Mouse (Mus musculus): ENCODE measurements around the gene Tgfb2. TPM values are rescaled to one million over a fixed set of nuclear protein-coding genes. Genes with fewer than 3 reads are reported as not detected.
A peak's percentile ranks its signal among the peaks of the same experiment; 100 is the strongest.

The Tgfb2 gene
- 34.4 and 36.2 TPM in 2 replicates for polyA plus RNA-seq (2015; fragmentation: Nextera tagmentation; extraction: Ambion mirVana)

DNA sequence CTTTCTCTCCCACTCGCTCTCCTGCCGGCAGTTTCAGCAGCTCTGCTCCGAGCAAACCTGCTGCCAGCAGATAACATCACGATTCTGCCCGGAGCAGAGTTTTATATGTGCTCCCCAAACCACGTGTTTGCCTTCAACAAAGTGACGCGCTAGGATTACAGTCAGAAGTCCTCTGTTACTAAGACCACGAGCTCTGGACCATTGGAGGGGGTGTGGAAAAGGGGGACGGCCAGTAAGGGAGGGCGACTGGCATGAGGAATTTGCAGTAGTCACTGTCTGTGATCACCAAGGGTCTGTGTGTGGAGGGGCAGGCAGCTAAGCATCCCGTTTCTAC, at the start of gene Tgfb2:
TSS of gene Tgfb2 (minus strand) at position 75 of the 334 bp plus-strand sequence.
- peaks cover 40% of the 10 kb centered on the region for H3K4me1 ChIP-seq
- peak; percentile 29; the same call in 1 of the 2 replicates for ATAC-seq (ENCODE audit: low FRiP score)
- no peaks in the 10 kb centered on the region for H3K9me3 ChIP-seq (replicated peaks)
- H3K36me3 ChIP-seq: no peaks in the 10 kb centered on the region
- peak within 1 kb of the TSS; percentile 94 for H3K4me2 ChIP-seq
- H3K9ac ChIP-seq (replicated peaks): peak within 1 kb of the TSS; percentile 69
- no peaks in the 10 kb centered on the region for H3K27me3 ChIP-seq (replicated peaks)
- 3% methylated on average over 12 of the region's 12 CpGs for WGBS
- H3K4me3 ChIP-seq (replicated peaks): peak within 1 kb of the TSS; percentile 76
- peak within 1 kb of the TSS; percentile 81 for H3K27ac ChIP-seq (replicated peaks)

DNA sequence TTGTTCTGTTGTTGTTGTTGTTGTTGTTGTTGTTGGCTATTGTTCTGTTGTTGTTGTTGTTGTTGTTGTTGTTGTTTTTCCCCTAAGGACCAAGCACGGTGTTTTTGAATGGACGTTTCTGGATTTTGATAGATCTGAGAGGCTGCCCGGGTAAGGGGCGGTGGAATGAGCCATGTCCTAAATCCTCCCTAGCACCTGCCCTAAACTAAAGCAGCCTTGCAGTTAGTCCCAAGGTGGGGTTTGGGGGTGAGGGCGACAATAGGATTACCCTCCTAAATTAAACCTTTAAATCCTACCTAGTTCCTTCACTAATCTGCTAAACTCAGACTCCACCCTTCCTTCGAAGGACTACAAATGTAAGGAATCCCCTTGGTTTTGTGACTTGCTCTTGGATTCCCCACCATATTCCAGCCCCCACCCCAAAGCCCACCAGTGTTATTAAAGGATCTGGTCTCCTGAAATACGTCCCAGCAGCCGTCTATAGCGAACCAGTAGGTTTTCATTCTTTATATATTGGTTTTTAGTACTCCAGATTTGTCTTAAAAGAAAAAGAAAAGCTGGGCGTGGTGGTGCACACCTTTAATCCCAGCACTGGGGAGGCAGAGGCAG, 44.0 kb upstream of the Tgfb2 start:
- 30% methylated on average over 10 of the region's 10 CpGs for WGBS
- Histone ChIP-seq H3K27ac (replicated peaks) (peak overlapping the region; percentile 89), H3K9me3 (replicated peaks) (no peaks in the 10 kb centered on the region), H3K27me3 (replicated peaks) (no peaks in the 10 kb centered on the region), H3K9ac (replicated peaks) (peak overlapping the region; percentile 80), H3K4me1 (peaks cover 22% of the 10 kb centered on the region), H3K4me3 (replicated peaks) (peak overlapping the region; percentile 76), H3K36me3 (no peaks in the 10 kb centered on the region), H3K4me2 (peak overlapping the region; percentile 83)
- peak; percentile 68 for ATAC-seq (ENCODE audit: low FRiP score)

DNA sequence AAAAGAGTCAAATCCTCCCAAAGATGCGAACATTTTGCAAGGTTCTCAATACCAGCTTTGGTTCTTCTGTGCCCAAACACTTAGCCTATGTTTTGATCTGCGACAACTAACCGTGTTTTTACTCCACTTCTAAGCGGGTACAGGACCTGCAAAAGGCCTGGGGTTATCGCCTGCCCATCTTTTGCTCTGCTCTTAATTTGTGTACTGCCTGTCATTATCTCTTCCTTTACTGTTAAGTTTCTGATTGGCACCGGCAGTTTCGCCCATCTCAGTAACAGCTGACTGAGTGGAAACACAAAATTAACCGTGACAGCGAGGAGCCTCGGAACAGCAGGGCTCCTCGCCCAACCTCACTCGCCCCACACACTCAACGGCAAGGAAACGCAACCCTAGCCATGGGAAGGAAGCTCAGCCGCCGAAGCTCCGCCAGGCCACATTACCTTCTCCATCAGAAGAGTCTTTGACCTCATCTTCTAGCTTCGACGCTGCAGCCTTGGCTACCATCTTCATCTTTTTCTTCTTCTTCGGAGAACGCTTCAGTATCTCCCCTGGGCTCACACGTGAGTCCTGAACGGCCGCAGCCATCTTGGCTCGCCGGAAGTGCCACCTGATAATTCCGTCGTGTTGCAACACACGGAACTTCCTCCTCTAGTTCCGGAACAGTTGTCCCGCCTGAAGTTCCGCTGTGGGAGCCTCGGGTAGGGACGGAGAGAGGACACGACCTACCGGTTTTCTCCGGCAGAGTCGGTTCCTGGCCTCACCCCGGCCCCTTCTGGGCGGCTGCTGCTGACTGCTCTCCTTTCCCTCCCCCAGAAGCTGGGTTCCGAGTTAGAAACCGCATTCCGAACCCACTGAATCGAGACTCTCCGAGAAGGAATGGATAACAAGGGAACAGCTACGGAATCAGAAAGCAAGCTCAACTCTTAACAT, 43.2 kb upstream of the Tgfb2 start, which contains the start of gene Rrp15:
TSS of gene Rrp15 (minus strand) at position 635 of the 930 bp plus-strand sequence.
- H3K4me2 ChIP-seq: peak within 1 kb of the TSS; percentile 83
- no peaks in the 10 kb centered on the region for H3K9me3 ChIP-seq (replicated peaks)
- WGBS: 0% methylated on average over 46 of the region's 46 CpGs
- H3K27me3 ChIP-seq (replicated peaks): no peaks in the 10 kb centered on the region
- H3K4me3 ChIP-seq (replicated peaks): peak within 1 kb of the TSS; percentile 76
- H3K9ac ChIP-seq (replicated peaks): peak within 1 kb of the TSS; percentile 80
- peak; percentile 90 for ATAC-seq (ENCODE audit: low FRiP score)
- peaks cover 22% of the 10 kb centered on the region for H3K4me1 ChIP-seq
- no peaks in the 10 kb centered on the region for H3K36me3 ChIP-seq
- H3K27ac ChIP-seq (replicated peaks): peak within 1 kb of the TSS; percentile 89

DNA sequence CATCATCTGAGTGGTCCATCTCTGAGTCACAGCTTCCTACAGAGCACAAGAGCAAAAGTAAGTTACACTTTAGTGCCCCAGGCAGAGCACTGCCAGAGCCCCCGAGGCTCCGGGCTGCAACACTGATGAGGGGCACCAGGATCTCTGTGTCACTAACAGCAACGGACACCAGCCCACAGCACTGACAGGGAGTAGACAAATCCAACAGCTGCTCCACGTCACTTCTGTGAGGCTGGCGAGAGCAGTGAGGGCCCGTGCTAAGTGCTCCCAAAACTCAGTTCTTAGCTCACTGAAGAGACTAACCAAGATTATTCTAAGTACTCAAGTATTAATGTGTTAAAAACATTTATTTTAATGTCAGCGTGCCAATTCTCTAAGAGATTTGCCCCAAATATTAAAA, 34.0 kb upstream of the Tgfb2 start:
- peaks cover 37% of the 10 kb centered on the region for H3K36me3 ChIP-seq
- no peaks in the 10 kb centered on the region for H3K27me3 ChIP-seq (replicated peaks)
- H3K4me3 ChIP-seq (replicated peaks): no peak overlapping the region
- H3K4me1 ChIP-seq: no peaks in the 10 kb centered on the region
- no peak overlapping the region for H3K9ac ChIP-seq (replicated peaks)
- no peaks in the 10 kb centered on the region for H3K9me3 ChIP-seq (replicated peaks)
- ATAC-seq (ENCODE audit: low FRiP score): no peak
- H3K27ac ChIP-seq (replicated peaks): no peak overlapping the region
- WGBS: 90% methylated on average over 7 of the region's 7 CpGs
- no peak overlapping the region for H3K4me2 ChIP-seq

DNA sequence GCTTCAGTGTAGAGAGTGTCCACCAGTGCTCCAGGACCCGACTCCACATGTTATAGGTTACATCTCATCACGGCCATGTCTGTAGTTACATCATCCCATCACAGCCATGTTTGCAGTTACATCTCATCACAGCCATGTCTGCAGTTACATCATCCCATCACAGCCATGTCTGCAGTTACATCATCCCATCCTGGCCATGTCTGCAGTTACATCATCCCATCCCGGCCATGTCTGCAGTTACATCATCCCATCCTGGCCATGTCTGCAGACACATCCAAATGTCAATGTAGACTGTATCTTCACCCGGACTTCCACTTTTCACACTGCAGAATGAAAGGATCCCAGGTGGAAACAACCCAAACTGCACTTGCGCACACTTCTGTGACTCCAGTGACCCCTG, 29.7 kb upstream of the Tgfb2 start:
- no peak overlapping the region for H3K4me3 ChIP-seq (replicated peaks)
- H3K27ac ChIP-seq (replicated peaks): no peak overlapping the region
- ATAC-seq (ENCODE audit: low FRiP score): no peak
- no peak overlapping the region for H3K9ac ChIP-seq (replicated peaks)
- no peaks in the 10 kb centered on the region for H3K9me3 ChIP-seq (replicated peaks)
- WGBS: 97% methylated on average over 5 of the region's 5 CpGs
- peaks cover 39% of the 10 kb centered on the region for H3K36me3 ChIP-seq
- no peaks in the 10 kb centered on the region for H3K4me1 ChIP-seq
- H3K27me3 ChIP-seq (replicated peaks): no peaks in the 10 kb centered on the region
- H3K4me2 ChIP-seq: no peak overlapping the region

DNA sequence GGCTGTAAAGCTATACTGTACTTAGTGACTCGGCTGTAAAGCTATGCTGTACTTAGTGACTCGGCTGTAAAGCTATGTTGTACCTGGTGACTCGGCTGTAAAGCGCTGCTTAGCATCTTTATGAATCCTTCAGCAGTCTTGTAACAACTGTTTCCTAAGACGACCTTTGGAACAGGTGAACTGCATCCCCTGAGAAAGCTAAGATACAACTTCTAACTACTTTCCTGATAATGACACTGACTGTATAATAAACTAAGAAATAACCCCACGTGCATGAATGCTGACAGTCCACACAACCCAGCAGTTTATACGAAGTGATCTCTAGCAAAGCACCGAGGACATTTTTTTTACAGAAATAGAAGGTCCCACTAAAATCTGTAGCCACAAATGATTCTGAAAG, 27.3 kb upstream of the Tgfb2 start:
- Histone ChIP-seq H3K4me3 (replicated peaks) (no peak overlapping the region), H3K36me3 (peaks cover 31% of the 10 kb centered on the region), H3K4me2 (no peak overlapping the region), H3K9me3 (replicated peaks) (no peaks in the 10 kb centered on the region), H3K27ac (replicated peaks) (no peak overlapping the region), H3K9ac (replicated peaks) (no peak overlapping the region), H3K4me1 (no peaks in the 10 kb centered on the region), H3K27me3 (replicated peaks) (no peaks in the 10 kb centered on the region)
- no peak for ATAC-seq (ENCODE audit: low FRiP score)
- WGBS: 98% methylated on average over 8 of the region's 8 CpGs

DNA sequence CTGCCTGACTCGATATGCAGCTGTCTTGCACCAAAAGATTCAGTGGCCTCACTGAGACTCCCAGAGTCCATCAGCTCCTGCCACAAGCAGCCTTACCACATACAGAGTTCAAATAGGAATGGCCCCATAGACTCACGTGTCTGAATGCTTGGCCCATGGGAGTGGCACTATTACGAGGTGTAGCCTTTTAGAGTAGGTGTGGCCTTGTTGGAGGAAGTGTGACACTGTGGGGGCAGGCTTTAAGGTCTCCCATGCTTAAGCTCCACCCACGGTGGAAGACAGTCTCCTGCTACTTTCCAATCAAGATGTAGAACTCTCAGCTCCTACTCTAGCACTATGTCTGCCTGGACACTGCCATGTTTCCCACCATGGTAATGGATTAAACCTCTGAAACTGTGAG, 23.0 kb upstream of the Tgfb2 start:
- H3K4me1 ChIP-seq: no peaks in the 10 kb centered on the region
- no peak overlapping the region for H3K4me2 ChIP-seq
- H3K4me3 ChIP-seq (replicated peaks): no peak overlapping the region
- H3K36me3 ChIP-seq: no peaks in the 10 kb centered on the region
- H3K27me3 ChIP-seq (replicated peaks): no peaks in the 10 kb centered on the region
- H3K9me3 ChIP-seq (replicated peaks): no peaks in the 10 kb centered on the region
- WGBS: 65% methylated on average over 4 of the region's 4 CpGs
- no peak for ATAC-seq (ENCODE audit: low FRiP score)
- no peak overlapping the region for H3K27ac ChIP-seq (replicated peaks)
- H3K9ac ChIP-seq (replicated peaks): no peak overlapping the region

DNA sequence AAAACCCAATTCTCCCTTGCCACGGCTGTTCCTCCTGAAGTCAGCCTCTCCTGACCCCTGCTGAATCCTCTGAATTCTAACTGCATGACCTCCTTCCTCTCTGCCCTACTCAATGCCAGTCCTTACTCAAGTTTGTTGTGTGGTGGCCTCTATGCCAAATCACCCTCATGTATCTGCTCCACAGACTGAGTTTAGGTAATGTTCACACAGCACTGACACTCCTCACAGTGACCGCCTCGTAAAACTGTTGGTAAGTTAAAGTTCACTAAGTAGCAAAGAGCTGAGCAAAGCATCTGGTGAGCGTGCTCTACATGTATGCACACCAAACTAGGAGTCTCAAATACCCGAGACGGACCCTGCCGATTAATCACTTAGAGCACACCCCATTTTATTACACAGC, 20.3 kb upstream of the Tgfb2 start:
- Histone ChIP-seq H3K4me2 (no peak overlapping the region), H3K4me3 (replicated peaks) (no peak overlapping the region), H3K27me3 (replicated peaks) (no peaks in the 10 kb centered on the region), H3K9me3 (replicated peaks) (no peaks in the 10 kb centered on the region), H3K9ac (replicated peaks) (no peak overlapping the region), H3K27ac (replicated peaks) (no peak overlapping the region), H3K4me1 (peaks cover 2% of the 10 kb centered on the region; the same call in 1 of the 2 replicates), H3K36me3 (no peaks in the 10 kb centered on the region)
- 51% methylated on average over 7 of the region's 7 CpGs for WGBS
- no peak for ATAC-seq (ENCODE audit: low FRiP score)

DNA sequence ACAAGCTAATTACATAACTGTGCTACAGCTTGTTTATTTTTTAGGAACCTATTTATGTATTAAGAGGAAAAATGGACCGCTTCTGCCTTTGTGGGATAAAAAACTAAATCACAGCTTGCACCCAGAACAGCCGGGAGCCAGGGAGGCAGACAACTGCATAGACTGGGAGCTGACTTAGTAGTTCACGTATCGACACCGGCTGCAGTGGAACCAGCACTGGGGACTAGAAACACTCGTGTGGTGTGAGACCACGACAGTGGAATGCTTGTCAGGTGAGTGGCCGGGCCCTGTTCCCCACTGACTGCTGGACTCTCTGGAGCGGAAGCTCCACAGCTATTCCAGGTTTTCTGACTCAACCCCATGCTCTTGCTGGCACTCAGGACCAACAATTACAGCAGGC, 16.5 kb upstream of the Tgfb2 start:
- 86% methylated on average over 9 of the region's 9 CpGs for WGBS
- H3K4me1 ChIP-seq: peaks cover 2% of the 10 kb centered on the region; the same call in 1 of the 2 replicates
- no peaks in the 10 kb centered on the region for H3K27me3 ChIP-seq (replicated peaks)

DNA sequence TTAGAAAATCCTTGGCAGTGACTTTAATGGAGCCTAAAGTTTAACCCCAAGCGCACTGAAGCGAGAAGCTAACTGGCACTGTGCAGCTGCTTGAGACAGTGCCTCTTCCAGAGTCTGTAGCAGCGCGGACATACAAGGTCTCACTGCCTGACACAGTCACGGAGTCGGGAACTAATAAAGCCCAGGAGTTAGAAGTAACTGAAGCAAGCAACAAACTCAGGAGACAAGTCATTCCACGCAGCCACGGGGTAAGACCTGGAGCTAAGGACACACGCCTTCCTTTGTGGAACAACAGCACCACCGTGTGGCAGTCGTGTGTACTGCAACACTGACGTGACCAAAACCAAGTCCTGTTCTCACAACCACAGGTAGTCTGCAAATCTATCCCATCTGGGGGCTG, 16.1 kb upstream of the Tgfb2 start:
- Histone ChIP-seq H3K9ac (replicated peaks) (no peak overlapping the region), H3K27me3 (replicated peaks) (no peaks in the 10 kb centered on the region), H3K4me2 (no peak overlapping the region), H3K36me3 (peaks cover 17% of the 10 kb centered on the region; the same call in 1 of the 2 replicates), H3K4me1 (peaks cover 2% of the 10 kb centered on the region; the same call in 1 of the 2 replicates), H3K27ac (replicated peaks) (no peak overlapping the region), H3K4me3 (replicated peaks) (no peak overlapping the region), H3K9me3 (replicated peaks) (no peaks in the 10 kb centered on the region)
- 39% methylated on average over 12 of the region's 12 CpGs for WGBS
- ATAC-seq (ENCODE audit: low FRiP score): peak; percentile 55

More for the DNA sequence above, 16.5 kb upstream of the Tgfb2 start:
- no peak overlapping the region for H3K9ac ChIP-seq (replicated peaks)
- no peak overlapping the region for H3K4me2 ChIP-seq
- no peak overlapping the region for H3K4me3 ChIP-seq (replicated peaks)
- H3K27ac ChIP-seq (replicated peaks): no peak overlapping the region
- no peaks in the 10 kb centered on the region for H3K9me3 ChIP-seq (replicated peaks)
- peaks cover 13% of the 10 kb centered on the region; the same call in 1 of the 2 replicates for H3K36me3 ChIP-seq
- ATAC-seq (ENCODE audit: low FRiP score): no peak

DNA sequence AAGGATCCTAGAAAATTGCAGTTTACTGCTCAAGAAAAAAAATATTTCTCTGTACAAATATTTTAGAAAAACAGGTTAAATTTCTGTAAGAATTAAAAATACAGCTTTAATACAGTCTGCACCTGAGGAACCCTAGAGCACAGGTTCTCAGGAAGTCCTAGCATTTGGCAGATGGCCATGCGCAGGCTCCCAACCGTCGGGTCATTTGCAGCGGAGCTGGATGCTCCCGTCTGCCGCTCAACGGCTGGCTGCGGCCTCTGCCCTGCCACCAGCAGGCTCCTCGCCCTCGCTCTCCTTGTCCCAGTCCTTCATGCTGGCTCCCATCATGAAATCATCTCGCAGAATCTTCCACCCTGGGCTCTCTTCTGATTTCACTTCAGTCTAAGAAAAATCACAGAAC, 15.4 kb upstream of the Tgfb2 start:
- Histone ChIP-seq H3K27ac (replicated peaks) (no peak overlapping the region), H3K27me3 (replicated peaks) (no peaks in the 10 kb centered on the region), H3K4me1 (peaks cover 2% of the 10 kb centered on the region; the same call in 1 of the 2 replicates), H3K9ac (replicated peaks) (no peak overlapping the region), H3K4me2 (no peak overlapping the region), H3K9me3 (replicated peaks) (no peaks in the 10 kb centered on the region), H3K36me3 (peaks cover 17% of the 10 kb centered on the region; the same call in 1 of the 2 replicates), H3K4me3 (replicated peaks) (no peak overlapping the region)
- WGBS: 92% methylated on average over 11 of the region's 11 CpGs
- ATAC-seq (ENCODE audit: low FRiP score): no peak

DNA sequence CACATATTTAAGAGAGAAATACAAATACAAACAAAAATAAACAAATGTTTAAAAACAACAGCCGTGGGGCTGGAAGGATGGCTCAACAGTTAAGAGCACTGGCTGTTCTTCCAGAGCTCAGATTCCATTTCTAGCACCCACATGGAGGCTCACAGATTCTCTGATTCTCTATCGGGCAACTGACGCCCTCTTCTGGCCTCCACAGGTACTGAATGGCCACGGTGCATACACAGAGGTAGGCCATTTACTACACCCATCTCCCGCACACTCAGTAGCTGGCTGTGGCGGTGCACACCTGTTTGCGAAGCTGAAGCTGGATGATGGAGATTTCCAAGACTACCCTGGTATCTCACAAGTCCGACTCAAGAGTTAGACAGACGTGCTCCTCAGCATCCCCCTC, 13.9 kb upstream of the Tgfb2 start:
- H3K27ac ChIP-seq (replicated peaks): no peak overlapping the region
- no peak overlapping the region for H3K4me2 ChIP-seq
- ATAC-seq (ENCODE audit: low FRiP score): no peak
- no peak overlapping the region for H3K4me3 ChIP-seq (replicated peaks)
- H3K4me1 ChIP-seq: peaks cover 2% of the 10 kb centered on the region; the same call in 1 of the 2 replicates
- H3K36me3 ChIP-seq: peaks cover 17% of the 10 kb centered on the region; the same call in 1 of the 2 replicates
- H3K9me3 ChIP-seq (replicated peaks): no peaks in the 10 kb centered on the region
- no peak overlapping the region for H3K9ac ChIP-seq (replicated peaks)
- H3K27me3 ChIP-seq (replicated peaks): no peaks in the 10 kb centered on the region
- 97% methylated on average over 9 of the region's 9 CpGs for WGBS
